10 mouse cellular contexts compared by ENCODE assay signal in the genomic region with DNA sequence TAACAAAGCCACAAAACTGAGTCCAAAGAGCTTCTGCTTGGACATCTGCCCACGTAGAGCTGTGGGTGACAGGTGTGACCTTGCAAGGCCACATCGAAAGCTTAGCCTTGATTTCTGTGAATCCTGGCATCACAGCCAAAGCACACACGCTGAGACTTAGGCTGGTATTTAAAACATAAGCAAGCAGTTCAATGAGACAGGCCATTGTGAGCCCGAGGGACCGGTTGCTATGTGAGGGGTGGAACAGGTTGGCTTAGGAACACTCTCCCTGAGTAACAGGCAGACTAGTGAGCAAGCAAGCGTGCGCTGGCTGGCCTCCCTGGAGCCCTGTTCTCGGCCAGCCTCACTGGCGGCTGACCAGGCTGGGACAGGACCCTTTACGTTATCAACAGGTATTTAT. TPM values are rescaled to one million over a fixed set of nuclear protein-coding genes. Genes with fewer than 3 reads are reported as not detected.
A peak's percentile ranks its signal among the peaks of the same experiment; 100 is the strongest.
DNase-seq lines count a peak whose midpoint lies in the region; ATAC-seq and TF ChIP-seq lines count a peak whose summit lies in the region.
"Had no signal": no experiment of that assay in that cellular context is flagged by ENCODE, and none has a peak within 500 bp of the region (broad histone marks: within the 10 kb centered on the region; RNA-seq: fewer than 3 reads in every experiment).

No protein-coding gene starts in this region.

- no peaks in the 10 kb centered on the region for H3K9me3 ChIP-seq in forebrain, embryonic 13.5 days (replicated peaks)
- H3K9me3 ChIP-seq in forebrain, embryonic 11.5 days (ENCODE audit: control insufficient read depth, low read length): no peaks in the 10 kb centered on the region
- H3K9me3 ChIP-seq in lung, postnatal 0 days (ENCODE audit: low read length): no peaks in the 10 kb centered on the region
- no peaks in the 10 kb centered on the region for H3K9me3 ChIP-seq in stomach, embryonic 15.5 days

- no peaks in the 10 kb centered on the region for H3K36me3 ChIP-seq in forebrain, embryonic 13.5 days (ENCODE audit: poor library complexity, severe bottlenecking)
- no peaks in the 10 kb centered on the region for H3K36me3 ChIP-seq in forebrain, embryonic 11.5 days (ENCODE audit: control insufficient read depth, insufficient read depth, low read length)
- H3K36me3 ChIP-seq in lung, postnatal 0 days (ENCODE audit: insufficient read depth, low read length): 0 out of 2 replicates have a peak, but pooled peaks cover 3% of the 10 kb centered on the region
- no peaks in the 10 kb centered on the region for H3K36me3 ChIP-seq in kidney, adult 2 months (ENCODE audit: control insufficient read depth, insufficient read depth, low read length)
- no peaks in the 10 kb centered on the region for H3K36me3 ChIP-seq in stomach, embryonic 15.5 days

- no peak for ATAC-seq in forebrain, embryonic 13.5 days
- ATAC-seq in forebrain, embryonic 11.5 days (replicated peaks; ENCODE audit: low FRiP score): no peak
- ATAC-seq in lung, postnatal 0 days: no peak
- no peak for ATAC-seq in stomach, embryonic 15.5 days (ENCODE audit: insufficient read depth, low FRiP score, low read depth)

- no peak overlapping the region for H3K4me3 ChIP-seq in forebrain, embryonic 13.5 days
- H3K4me3 ChIP-seq in forebrain, embryonic 11.5 days (ENCODE audit: low read depth, low read length): no peak overlapping the region
- H3K4me3 ChIP-seq in lung, postnatal 0 days (ENCODE audit: low read depth, low read length): no peak overlapping the region
- H3K4me3 ChIP-seq in lung, adult 2 months (replicated peaks; ENCODE audit: extremely low read depth, low read depth, low read length): no peak overlapping the region
- H3K4me3 ChIP-seq in kidney, adult 2 months (ENCODE audit: insufficient read depth, low read depth, low read length): no peak overlapping the region
- no peak overlapping the region for H3K4me3 ChIP-seq in stomach, embryonic 15.5 days (replicated peaks)

- H3K27me3 ChIP-seq in forebrain, embryonic 13.5 days: no peaks in the 10 kb centered on the region
- H3K27me3 ChIP-seq in forebrain, embryonic 11.5 days (ENCODE audit: control insufficient read depth, insufficient read depth, low read length): no peaks in the 10 kb centered on the region
- H3K27me3 ChIP-seq in lung, postnatal 0 days (replicated peaks; ENCODE audit: insufficient read depth, low read length): no peaks in the 10 kb centered on the region
- H3K27me3 ChIP-seq in kidney, adult 2 months (replicated peaks; ENCODE audit: control insufficient read depth, insufficient read depth, low read length): no peaks in the 10 kb centered on the region
- H3K27me3 ChIP-seq in stomach, embryonic 15.5 days (replicated peaks): no peaks in the 10 kb centered on the region

- H3K9ac ChIP-seq in forebrain, embryonic 13.5 days: no peak overlapping the region; the same call in 1 of the 2 replicates
- no peak overlapping the region for H3K9ac ChIP-seq in forebrain, embryonic 11.5 days (ENCODE audit: low read length)
- H3K9ac ChIP-seq in lung, postnatal 0 days (replicated peaks; ENCODE audit: low read depth): no peak overlapping the region
- H3K9ac ChIP-seq in stomach, embryonic 15.5 days: no peak overlapping the region

- 68% methylated on average over 10 of the region's 10 CpGs for WGBS in forebrain, embryonic 13.5 days
- 76% methylated on average over 10 of the region's 10 CpGs for WGBS in forebrain, embryonic 11.5 days
- 53% methylated on average over 10 of the region's 10 CpGs for WGBS in lung, postnatal 0 days
- 61% methylated on average over 10 of the region's 10 CpGs for WGBS in lung, adult 2 months
- 37% methylated on average over 10 of the region's 10 CpGs for WGBS in kidney, adult 2 months
- WGBS in stomach, embryonic 15.5 days: 60% methylated on average over 10 of the region's 10 CpGs

- TF ChIP-seq POLR2A in lung, adult 2 months (IDR thresholded peaks at IDR 0.05; ENCODE audit: borderline replicate concordance, extremely low read depth, low read depth, low read length): no peak
- no peak for TF ChIP-seq POLR2A in kidney, adult 2 months (IDR thresholded peaks at IDR 0.05; ENCODE audit: low read depth, low read length)

- H3K4me2 ChIP-seq in forebrain, embryonic 13.5 days: no peak overlapping the region
- no peak overlapping the region for H3K4me2 ChIP-seq in forebrain, embryonic 11.5 days (ENCODE audit: low read depth, low read length, severe bottlenecking)
- no peak overlapping the region for H3K4me2 ChIP-seq in lung, postnatal 0 days (replicated peaks; ENCODE audit: low read depth, low read length)
- no peak overlapping the region for H3K4me2 ChIP-seq in stomach, embryonic 15.5 days

- no peak for TF ChIP-seq EP300 in lung, postnatal 0 days (IDR thresholded peaks at IDR 0.05)

- no peak for TF ChIP-seq CTCF in lung, postnatal 0 days (IDR thresholded peaks at IDR 0.05)
- no peak for TF ChIP-seq CTCF in lung, adult 2 months (IDR thresholded peaks at IDR 0.05; ENCODE audit: insufficient read depth, low read length)
- TF ChIP-seq CTCF in kidney, adult 2 months (conservative IDR thresholded peaks at IDR 0.05; ENCODE audit: insufficient read depth, insufficient read length, low read depth, low read length): no peak

- DNase-seq in forebrain, embryonic 11.5 days (ENCODE audit: low spot score): no peak
- DNase-seq in lung, postnatal 0 days (ENCODE audit: low spot score): no peak
- no peak for DNase-seq in lung, adult 2 months
- DNase-seq in kidney, adult 2 months: peak; percentile 71
- no peak for DNase-seq in right cerebral cortex, postnatal 25 days
- DNase-seq in layer of hippocampus, adult 8-10 months (ENCODE audit: low spot score in 2 of 2): no peak
- DNase-seq: adrenal gland, postnatal 36 days; layer of hippocampus, adult 9-11 months had no signal

- H3K4me1 ChIP-seq in forebrain, embryonic 13.5 days: peaks cover 84% of the 10 kb centered on the region
- peaks cover 14% of the 10 kb centered on the region for H3K4me1 ChIP-seq in forebrain, embryonic 11.5 days (replicated peaks; ENCODE audit: control insufficient read depth, insufficient read depth, low read length)
- peaks cover 55% of the 10 kb centered on the region; the same call in 1 of the 2 replicates for H3K4me1 ChIP-seq in lung, postnatal 0 days (ENCODE audit: insufficient read depth, low read depth, low read length)
- H3K4me1 ChIP-seq in lung, adult 2 months (ENCODE audit: control insufficient read depth, insufficient read depth, low read length): peaks cover 73% of the 10 kb centered on the region
- H3K4me1 ChIP-seq in kidney, adult 2 months (ENCODE audit: control insufficient read depth, insufficient read depth, low read length): peaks cover 73% of the 10 kb centered on the region
- peaks cover 67% of the 10 kb centered on the region for H3K4me1 ChIP-seq in stomach, embryonic 15.5 days

- H3K27ac ChIP-seq in forebrain, embryonic 13.5 days: 0 out of 2 replicates have a peak overlapping the region, but pooled peaks have one; percentile 20
- no peak overlapping the region for H3K27ac ChIP-seq in forebrain, embryonic 11.5 days (ENCODE audit: low read depth, low read length)
- H3K27ac ChIP-seq in lung, postnatal 0 days (ENCODE audit: low read length): peak overlapping the region; percentile 55
- peak overlapping the region; percentile 91 for H3K27ac ChIP-seq in kidney, adult 2 months (ENCODE audit: insufficient read depth, low read depth, low read length)
- peak overlapping the region; percentile 67; the same call in 1 of the 2 replicates for H3K27ac ChIP-seq in stomach, embryonic 15.5 days

RNA-seq across cellular contexts. Expression of a gene that starts 58.5 kb away (rescaled TPM):
- polyA plus RNA-seq in forebrain, embryonic 13.5 days (2015; fragmentation: Nextera tagmentation; extraction: Ambion mirVana): 1.4 TPM in 2 replicates
- polyA plus RNA-seq in forebrain, embryonic 11.5 days (2014; fragmentation: Nextera tagmentation; extraction: Ambion mirVana): 0.39 and 1.0 TPM in 2 replicates
- polyA plus RNA-seq in lung, postnatal 0 days (2015; fragmentation: Nextera tagmentation; extraction: Ambion mirVana): 6.0 and 7.1 TPM in 2 replicates
- polyA plus RNA-seq in lung, adult 2 months (2012; rRNA removed): 13.4 and 16.9 TPM in 2 replicates
- polyA plus RNA-seq in kidney, adult 2 months (2012; rRNA removed): 1.4 and 2.5 TPM in 2 replicates
- 2.2 and 2.8 TPM in 2 replicates for polyA plus RNA-seq in stomach, embryonic 15.5 days (2015; fragmentation: Nextera tagmentation; extraction: Ambion mirVana)
- 1 to 10 TPM in 1 of 4 experiments, under 1 TPM in 3; 0.97 to 2.2 (median 0.99) TPM for total RNA-seq in layer of hippocampus, adult 8-10 months (2022)
- total RNA-seq: adrenal gland, postnatal 36 days had no signal
